Mouse (Mus musculus) testis, adult 2 months (tissue): ENCODE results near the gene Snrpb.

Experiments used
- CTCF ChIP-seq: fragments of 200-500 bp; IDR thresholded peaks from 2 replicates; pipeline ENCODE4 v1.5.1; 2012; ENCODE audit warnings: low read depth, mild to moderate bottlenecking, inconsistent platforms, low read length, moderate library complexity; ENCODE audit not compliant: control insufficient read depth, insufficient read depth, insufficient replicate concordance
- POLR2A ChIP-seq: fragments of 200-500 bp; IDR thresholded peaks from 2 replicates; pipeline ENCODE4 v1.6.1; 2012; ENCODE audit warnings: low read depth, mild to moderate bottlenecking, inconsistent platforms, low read length, moderate library complexity; ENCODE audit not compliant: control insufficient read depth

GRCm38 (mm10) chr2:130129687-130130086, 49.5 kb downstream of the Snrpb start:
- TF ChIP-seq CTCF (no peak), POLR2A (no peak)
